Mouse (Mus musculus) limb, embryonic 14.5 days (tissue): ENCODE data around the gene Ltbr. TPM values are rescaled to one million over a fixed set of nuclear protein-coding genes. Genes with fewer than 3 reads are reported as not detected.
A peak's percentile ranks its signal among the peaks of the same experiment; 100 is the strongest.

Experiments
- ATAC-seq: fragments of 200-750 bp; cut with Nextera tagmentation; 2 replicates; pipeline ENCODE4 v1.8.0; 2017; ENCODE audit warnings: low read depth, moderate number of reproducible peaks, moderate TSS enrichment; ENCODE audit not compliant: low FRiP score
- DNase-seq: peaks from one replicate; pipeline ENCODE4 v3.0.0-alpha.2; 2015; ENCODE audit warnings: low spot score
- H3K27ac ChIP-seq: fragments of 300-500 bp; sonication (generic); replicated peaks from 2 replicates; pipeline ENCODE4 v1.5.1; 2014; ENCODE audit warnings: low read depth, mild to moderate bottlenecking, low read length, moderate library complexity, mixed read lengths
- H3K27me3 ChIP-seq: fragments of 300-500 bp; sonication (generic); 2 replicates; pipeline ENCODE4 v1.6.1; 2014; ENCODE audit warnings: low read length, mixed read lengths; ENCODE audit not compliant: control insufficient read depth, insufficient read depth
- H3K36me3 ChIP-seq: fragments of 300-500 bp; sonication (generic); 2 replicates; pipeline ENCODE4 v1.6.1; 2014; ENCODE audit warnings: mild to moderate bottlenecking, low read length, moderate library complexity, mixed read lengths; ENCODE audit not compliant: control insufficient read depth, insufficient read depth
- H3K4me1 ChIP-seq: fragments of 300-500 bp; sonication (generic); 2 replicates; pipeline ENCODE4 v1.6.1; 2014; ENCODE audit warnings: antibody characterized with exemption, low read length, mixed read lengths; ENCODE audit not compliant: control insufficient read depth, insufficient read depth
- H3K4me2 ChIP-seq: fragments of 300-500 bp; sonication (generic); replicated peaks from 2 replicates; pipeline ENCODE4 v1.6.1; 2014; ENCODE audit warnings: low read depth, mild to moderate bottlenecking, low read length, moderate library complexity; ENCODE audit not compliant: severe bottlenecking
- H3K4me3 ChIP-seq: fragments of 300-500 bp; sonication (generic); replicated peaks from 2 replicates; pipeline ENCODE4 v1.5.1; 2014; ENCODE audit warnings: low read length
- H3K9ac ChIP-seq: fragments of 300-500 bp; sonication (generic); 2 replicates; pipeline ENCODE4 v1.6.1; 2014; ENCODE audit warnings: mild to moderate bottlenecking, low read depth, low read length, moderate library complexity; ENCODE audit not compliant: severe bottlenecking
- H3K9me3 ChIP-seq: fragments of 300-500 bp; sonication (generic); 2 replicates; pipeline ENCODE4 v1.6.1; 2016; ENCODE audit warnings: low read length; ENCODE audit not compliant: control insufficient read depth
- POLR2A ChIP-seq: fragments of 200-500 bp; IDR thresholded peaks from 2 replicates; pipeline ENCODE4 v1.8.0; 2012; ENCODE audit warnings: inconsistent platforms, mild to moderate bottlenecking, moderate library complexity, borderline replicate concordance; ENCODE audit not compliant: insufficient read depth, insufficient read length; ENCODE audit errors: extremely low read depth
- WGBS: fragments of 180-500 bp; shearing (Covaris S2); extraction: QIAGEN DNeasy Blood & Tissue Kit; methylation state at CpG from one replicate; pipeline ENCODE4 v1.1.7; 2014; 5-methylcytosine and 5-hydroxymethylcytosine counted together
- polyA plus RNA-seq, 2 experiments: library from polyadenylated mRNA; depleted of rRNA in 1 of 2; stranded (reverse) in 1 of 2; unstranded in 1 of 2; fragments of >200 nt; fragmentation: Nextera tagmentation in 1 of 2; extraction: Ambion mirVana in 1 of 2; gene quantifications; 2 replicates each; pipeline versions ENCODE4 v1.2.1 to v1.2.3; 2012 to 2014

Gene Ltbr
- polyA plus RNA-seq (2012; rRNA removed) (52.7 and 68.8 TPM in 2 replicates), polyA plus RNA-seq (2014; fragmentation: Nextera tagmentation; extraction: Ambion mirVana) (45.8 and 51.1 TPM in 2 replicates)

DNA sequence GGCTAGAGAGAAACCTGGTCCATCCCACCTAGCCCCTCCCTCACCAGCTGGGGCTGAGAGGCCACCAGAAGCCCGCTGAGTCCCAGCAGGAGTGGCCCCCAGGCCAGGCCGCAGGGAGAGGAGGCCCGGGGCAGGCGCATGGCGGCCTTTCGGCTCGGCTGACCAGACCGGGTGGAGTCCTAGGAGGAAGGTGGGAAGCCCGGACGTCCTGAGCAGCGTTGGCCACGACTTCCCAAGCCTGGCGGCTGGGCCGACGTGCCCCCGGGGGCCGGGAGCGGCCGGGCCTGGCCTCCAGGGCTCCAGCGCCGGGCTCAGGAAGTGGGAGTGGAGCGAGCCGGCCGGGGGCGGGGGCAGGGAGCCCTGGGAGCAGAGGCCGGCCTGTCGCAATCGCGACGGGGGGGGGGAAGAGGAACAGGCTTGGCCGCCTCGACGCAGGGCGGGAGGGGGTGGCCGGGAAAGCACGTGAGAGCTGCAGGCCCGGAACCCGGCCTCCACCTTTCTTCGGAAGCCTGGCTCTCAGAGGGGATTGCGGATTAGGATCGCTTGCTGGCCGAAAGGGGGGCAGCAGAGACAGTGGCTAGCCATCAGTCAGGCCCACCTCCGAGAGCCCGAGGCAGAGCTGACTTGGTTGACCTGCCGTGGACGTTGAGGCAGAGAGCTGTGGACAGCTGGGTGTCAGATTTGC is at the start of gene Ltbr:
Ltbr (minus strand) TSS at position 340 of the 685 bp plus-strand sequence.
- peak within 1 kb of the TSS; percentile 84 for H3K9ac ChIP-seq
- peak within 1 kb of the TSS; percentile 84 for H3K4me2 ChIP-seq
- WGBS = 3% methylated on average over 29 of the region's 46 CpGs
- H3K4me3 ChIP-seq = peak within 1 kb of the TSS; percentile 52
- DNase-seq (peak; percentile 75), ATAC-seq (peak; percentile 82)
- no peaks in the 10 kb centered on the region for H3K27me3 ChIP-seq
- H3K9me3 ChIP-seq = no peaks in the 10 kb centered on the region
- H3K36me3 ChIP-seq = peaks cover 18% of the 10 kb centered on the region; the same call in 1 of the 2 replicates
- peaks cover 37% of the 10 kb centered on the region for H3K4me1 ChIP-seq
- peak within 1 kb of the TSS; percentile 75 for H3K27ac ChIP-seq
- TF ChIP-seq POLR2A = no peak

DNA sequence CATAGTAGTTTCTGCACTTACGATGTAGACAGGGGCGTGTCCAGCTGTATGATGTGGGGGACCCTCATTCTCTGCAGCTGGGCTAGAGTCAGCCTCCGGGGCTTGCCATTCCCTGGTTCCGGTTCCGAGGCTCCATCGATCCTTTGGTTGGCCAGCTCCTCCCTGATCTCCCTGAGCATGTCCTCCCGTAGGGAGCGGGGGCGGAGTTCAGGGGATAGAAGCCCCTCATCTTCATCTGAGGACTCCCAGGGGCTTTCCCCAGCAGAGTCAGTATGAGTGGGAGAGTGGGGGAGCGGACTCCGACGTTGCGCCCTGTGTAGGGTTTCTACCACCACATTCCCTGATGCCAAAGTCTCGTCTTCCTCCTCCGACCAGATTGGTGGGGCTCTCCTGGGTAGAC is 49.3 kb upstream of the Ltbr start:
- no peak overlapping the region for H3K27ac ChIP-seq
- no peak overlapping the region for H3K9ac ChIP-seq
- TF ChIP-seq POLR2A = no peak
- H3K9me3 ChIP-seq = no peaks in the 10 kb centered on the region
- no peak overlapping the region for H3K4me3 ChIP-seq
- H3K36me3 ChIP-seq = peaks cover 46% of the 10 kb centered on the region
- ATAC-seq (no peak), DNase-seq (no peak)
- no peaks in the 10 kb centered on the region; the same call in 1 of the 2 replicates for H3K27me3 ChIP-seq
- WGBS = 27% methylated on average over 15 of the region's 15 CpGs
- 0 out of 2 replicates have a peak, but pooled peaks cover 7% of the 10 kb centered on the region for H3K4me1 ChIP-seq
- H3K4me2 ChIP-seq = no peak overlapping the region

DNA sequence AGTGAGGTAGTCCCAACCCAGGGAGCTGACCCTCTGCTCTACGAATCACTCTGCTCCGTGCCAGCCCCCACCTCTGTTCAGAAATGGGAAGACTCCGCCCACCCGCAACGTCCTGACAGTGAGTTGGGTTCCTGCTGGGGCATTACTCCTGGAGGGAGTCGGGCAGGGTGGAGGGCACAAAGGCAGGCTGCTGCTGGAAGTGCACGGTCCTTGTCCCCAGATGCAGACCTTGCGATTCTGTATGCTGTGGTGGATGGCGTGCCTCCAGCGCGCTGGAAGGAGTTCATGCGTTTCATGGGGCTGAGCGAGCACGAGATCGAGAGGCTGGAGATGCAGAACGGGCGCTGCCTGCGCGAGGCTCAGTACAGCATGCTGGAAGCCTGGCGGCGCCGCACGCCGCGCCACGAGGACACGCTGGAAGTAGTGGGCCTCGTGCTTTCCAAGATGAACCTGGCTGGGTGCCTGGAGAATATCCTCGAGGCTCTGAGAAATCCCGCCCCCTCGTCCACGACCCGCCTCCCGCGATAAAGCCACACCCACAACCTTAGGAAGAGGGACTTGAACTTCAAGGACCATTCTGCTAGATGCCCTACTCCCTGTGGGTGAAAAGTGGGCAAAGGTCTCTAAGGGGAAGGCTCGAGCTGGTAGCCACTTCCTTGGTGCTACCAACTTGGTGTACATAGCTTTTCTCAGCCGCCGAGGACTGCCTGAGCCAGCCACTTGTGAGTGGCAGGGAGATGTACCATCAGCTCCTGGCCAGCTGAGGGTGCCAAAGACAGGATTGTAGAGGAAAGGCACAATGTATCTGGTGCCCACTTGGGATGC is 48.0 kb upstream of the Ltbr start:
- H3K36me3 ChIP-seq = peaks cover 58% of the 10 kb centered on the region
- ATAC-seq = no peak

DNA sequence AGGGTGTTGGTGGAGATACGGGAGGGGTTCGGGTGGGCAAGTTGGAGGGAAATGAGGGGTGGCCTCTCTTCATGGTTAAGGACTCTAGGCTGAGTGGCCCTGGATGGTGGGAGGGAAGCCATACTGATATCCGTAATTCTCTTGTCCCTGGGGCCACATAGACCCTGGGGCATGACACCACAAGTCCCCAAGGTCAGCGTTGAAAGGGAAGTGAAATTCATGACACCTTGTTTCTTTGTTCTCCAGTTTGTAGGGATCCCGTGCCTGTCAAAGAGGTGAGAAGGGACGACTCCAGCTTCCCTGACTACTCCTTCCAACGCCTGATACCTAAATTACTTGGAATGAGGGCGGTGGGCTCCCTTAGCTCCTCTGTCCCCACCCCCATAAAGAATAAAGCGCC is 47.2 kb upstream of the Ltbr start:
- Histone ChIP-seq H3K9ac (no peak overlapping the region), H3K27me3 (no peaks in the 10 kb centered on the region; the same call in 1 of the 2 replicates), H3K9me3 (no peaks in the 10 kb centered on the region), H3K4me1 (peaks cover 13% of the 10 kb centered on the region), H3K27ac (no peak overlapping the region), H3K4me2 (no peak overlapping the region), H3K36me3 (peaks cover 58% of the 10 kb centered on the region), H3K4me3 (no peak overlapping the region)
- DNase-seq (no peak), ATAC-seq (no peak)
- WGBS = 66% methylated on average over 9 of the region's 9 CpGs
- TF ChIP-seq POLR2A = no peak

More for the DNA sequence above, 48.0 kb upstream of the Ltbr start:
- Histone ChIP-seq H3K4me2 (no peak overlapping the region), H3K4me3 (no peak overlapping the region), H3K27ac (no peak overlapping the region), H3K9ac (no peak overlapping the region), H3K27me3 (no peaks in the 10 kb centered on the region; the same call in 1 of the 2 replicates), H3K9me3 (no peaks in the 10 kb centered on the region), H3K4me1 (0 out of 2 replicates have a peak, but pooled peaks cover 7% of the 10 kb centered on the region)
- DNase-seq = no peak
- 43% methylated on average over 38 of the region's 38 CpGs for WGBS
- TF ChIP-seq POLR2A = no peak

DNA sequence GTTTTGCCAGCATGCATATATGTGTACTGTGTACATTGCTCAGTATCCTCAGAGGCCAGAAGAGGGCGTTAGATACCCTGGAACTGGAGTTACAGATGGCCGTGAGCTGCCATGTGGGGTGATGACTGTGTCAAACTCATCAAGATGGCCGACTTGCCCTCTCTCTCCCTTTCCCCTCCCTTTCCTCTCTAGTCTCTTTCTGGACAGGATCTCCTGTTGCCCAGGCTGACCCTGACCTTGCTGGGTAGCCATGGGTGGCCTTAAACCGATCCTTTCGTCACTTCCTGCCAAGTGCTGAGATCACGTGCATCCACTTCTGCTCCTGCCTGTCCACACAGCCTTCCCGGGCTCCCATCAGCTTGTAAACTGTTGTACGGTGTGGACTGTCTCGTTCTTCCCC is 46.3 kb upstream of the Ltbr start:
- no peak overlapping the region for H3K9ac ChIP-seq
- no peak overlapping the region for H3K4me2 ChIP-seq
- no peak for TF ChIP-seq POLR2A
- ATAC-seq = no peak
- H3K4me3 ChIP-seq = no peak overlapping the region
- DNase-seq = no peak
- H3K9me3 ChIP-seq = no peaks in the 10 kb centered on the region
- H3K4me1 ChIP-seq = peaks cover 22% of the 10 kb centered on the region
- H3K27me3 ChIP-seq = no peaks in the 10 kb centered on the region; the same call in 1 of the 2 replicates
- 55% methylated on average over 9 of the region's 9 CpGs for WGBS
- H3K27ac ChIP-seq = no peak overlapping the region
- peaks cover 58% of the 10 kb centered on the region for H3K36me3 ChIP-seq
